Mouse (Mus musculus) bone marrow macrophage, adult 2 months (primary cell): ENCODE results near the gene Galc. TPM values are rescaled to one million over a fixed set of nuclear protein-coding genes. Genes with fewer than 3 reads are reported as not detected.
A peak's percentile ranks its signal among the peaks of the same experiment; 100 is the strongest.

Experiments
- H3K27ac ChIP-seq: 2 replicates; pipeline ENCODE4 v1.5.1; 2012; ENCODE audit warnings: low read depth, low read length; ENCODE audit not compliant: insufficient read depth
- H3K4me1 ChIP-seq: 2 replicates; pipeline ENCODE4 v1.6.1; 2012; ENCODE audit warnings: low read length; ENCODE audit not compliant: control insufficient read depth, insufficient read depth
- H3K4me3 ChIP-seq: 2 replicates; pipeline ENCODE4 v1.5.1; 2012; ENCODE audit warnings: mild to moderate bottlenecking, low read length, moderate library complexity; ENCODE audit not compliant: insufficient read depth
- CTCF ChIP-seq: IDR thresholded peaks from 2 replicates; pipeline ENCODE4 v1.5.1; 2012; ENCODE audit warnings: low read depth, mild to moderate bottlenecking, low read length, moderate library complexity
- POLR2A ChIP-seq: IDR thresholded peaks from 2 replicates; pipeline ENCODE4 v1.6.1; 2012; ENCODE audit warnings: mild to moderate bottlenecking, low read depth, low read length, borderline replicate concordance
- polyA plus RNA-seq: library from polyadenylated mRNA; stranded (reverse); fragments of >200 nt; gene quantifications from 2 replicates; pipeline ENCODE4 v1.2.4, GENCODE M21; 2012; ENCODE audit not compliant: missing spikeins, insufficient read depth, insufficient read length

Gene Galc
- polyA plus RNA-seq, 1 experiment: 99.3 TPM

GRCm38 (mm10) chr12:98187186-98187899, 71.9 kb downstream of the Galc start:
- TF ChIP-seq CTCF: no peak
- no peak for TF ChIP-seq POLR2A
- Histone ChIP-seq H3K27ac (no peak overlapping the region), H3K4me3 (no peak overlapping the region), H3K4me1 (no peaks in the 10 kb centered on the region)

- H3K27ac ChIP-seq: no peak overlapping the region
- no peaks in the 10 kb centered on the region for H3K4me1 ChIP-seq
- H3K4me3 ChIP-seq: no peak overlapping the region
- no peak for TF ChIP-seq POLR2A
- peak; percentile 43 for TF ChIP-seq CTCF
These were observed 77.5 kb downstream of the Galc start for GRCm38 (mm10) chr12:98181729-98182128.

- H3K27ac ChIP-seq: no peak overlapping the region
- no peaks in the 10 kb centered on the region for H3K4me1 ChIP-seq
- H3K4me3 ChIP-seq: no peak overlapping the region
- TF ChIP-seq POLR2A: no peak
These were observed 78.5 kb downstream of the Galc start for GRCm38 (mm10) chr12:98180807-98181206.

- TF ChIP-seq POLR2A: no peak
- peak; percentile 7; the same call in 1 of the 2 replicates for TF ChIP-seq CTCF
- no peak overlapping the region for H3K4me3 ChIP-seq
- no peak overlapping the region for H3K27ac ChIP-seq
- H3K4me1 ChIP-seq: no peaks in the 10 kb centered on the region
These were observed 78.9 kb downstream of the Galc start for GRCm38 (mm10) chr12:98180235-98180800.

GRCm38 (mm10) chr12:98179496-98179895, 79.8 kb downstream of the Galc start:
- Histone ChIP-seq H3K4me3 (no peak overlapping the region), H3K4me1 (no peaks in the 10 kb centered on the region)

GRCm38 (mm10) chr12:98176632-98177031, 82.6 kb downstream of the Galc start:
- Histone ChIP-seq H3K4me1 (no peaks in the 10 kb centered on the region), H3K27ac (no peak overlapping the region), H3K4me3 (no peak overlapping the region)
- no peak for TF ChIP-seq CTCF
- TF ChIP-seq POLR2A: no peak

More at GRCm38 (mm10) chr12:98179496-98179895, 79.8 kb downstream of the Galc start:
- TF ChIP-seq POLR2A (no peak), CTCF (no peak)
- H3K27ac ChIP-seq: no peak overlapping the region

- Histone ChIP-seq H3K27ac (no peak overlapping the region), H3K4me1 (peaks cover 1% of the 10 kb centered on the region), H3K4me3 (no peak overlapping the region)
- no peak for TF ChIP-seq CTCF
- no peak for TF ChIP-seq POLR2A
These were observed 97.4 kb downstream of the Galc start for GRCm38 (mm10) chr12:98161901-98162300.

GRCm38 (mm10) chr12:98160867-98161266, 98.4 kb downstream of the Galc start:
- Histone ChIP-seq H3K4me1 (no peaks in the 10 kb centered on the region), H3K4me3 (no peak overlapping the region), H3K27ac (no peak overlapping the region)
- no peak for TF ChIP-seq CTCF
- TF ChIP-seq POLR2A: no peak

Other genes with a start within 250 kb of the Galc start
- gene Gpr65, start 9.2 kb upstream of the Galc start, polyA plus RNA-seq: 120 and 122 TPM in 2 replicates